Mouse (Mus musculus) megakaryocyte, embryonic 14.5 days (primary cell): ENCODE results near the gene Gm16181.

ENCODE experiments used
- FLI1 ChIP-seq: IDR thresholded peaks from 2 replicates; pipeline ENCODE4 v1.6.1; 2012; ENCODE audit warnings: low read length, inconsistent platforms, mixed read lengths
- GATA1 ChIP-seq: IDR thresholded peaks from 3 replicates; pipeline ENCODE4 v1.6.1; 2012; ENCODE audit warnings: mixed read lengths, low read length, inconsistent platforms, borderline replicate concordance

- TF ChIP-seq GATA1 (no peak), FLI1 (no peak)
These were observed 32.9 kb downstream of the Gm16181 start for GRCm38 (mm10) chr17:35253293-35254093.
